Mouse (Mus musculus) neural tube, embryonic 14.5 days (tissue): ENCODE data around the gene Haghl. TPM values are rescaled to one million over a fixed set of nuclear protein-coding genes. Genes with fewer than 3 reads are reported as not detected.
"Not testable (repeated sequence)": the region's sequence is repeated elsewhere in the genome, so short reads cannot be mapped to it uniquely, and the experiment has no call there.

ENCODE experiments used
- ATAC-seq: fragments of 200-750 bp; cut with Nextera tagmentation; 2 replicates; pipeline ENCODE4 v1.8.0; 2017; ENCODE audit warnings: low read depth, mild to moderate bottlenecking, moderate TSS enrichment, moderate library complexity
- H3K27ac ChIP-seq: fragments of 300-500 bp; sonication (generic); 2 replicates; pipeline ENCODE4 v1.5.1; 2014; ENCODE audit warnings: low read depth, mild to moderate bottlenecking, control low read depth, low read length, moderate library complexity, mixed read lengths
- H3K27me3 ChIP-seq: fragments of 300-500 bp; sonication (generic); 2 replicates; pipeline ENCODE4 v1.6.1; 2014; ENCODE audit warnings: low read length; ENCODE audit not compliant: control insufficient read depth, insufficient read depth
- H3K36me3 ChIP-seq: fragments of 300-500 bp; sonication (generic); 2 replicates; pipeline ENCODE4 v1.6.1; 2014; ENCODE audit warnings: low read length, mixed read lengths; ENCODE audit not compliant: control insufficient read depth, insufficient read depth
- H3K4me1 ChIP-seq: fragments of 300-500 bp; sonication (generic); 2 replicates; pipeline ENCODE4 v1.6.1; 2014; ENCODE audit warnings: low read length; ENCODE audit not compliant: control insufficient read depth, insufficient read depth
- H3K4me2 ChIP-seq: fragments of 300-500 bp; sonication (generic); 2 replicates; pipeline ENCODE4 v1.6.1; 2014; ENCODE audit warnings: mild to moderate bottlenecking, low read depth, low read length, control low read depth
- H3K4me3 ChIP-seq: fragments of 300-500 bp; sonication (generic); 2 replicates; pipeline ENCODE4 v1.5.1; 2014; ENCODE audit warnings: low read depth, low read length, control low read depth, mixed read lengths
- H3K9ac ChIP-seq: fragments of 300-500 bp; sonication (generic); replicated peaks from 2 replicates; pipeline ENCODE4 v1.6.1; 2014; ENCODE audit warnings: low read depth, mild to moderate bottlenecking, control low read depth, low read length, mixed read lengths
- H3K9me3 ChIP-seq: fragments of 300-500 bp; sonication (generic); 2 replicates; pipeline ENCODE4 v1.6.1; 2016; ENCODE audit warnings: low read length; ENCODE audit not compliant: control insufficient read depth
- WGBS: fragments of 180-500 bp; shearing (Covaris S2); extraction: QIAGEN DNeasy Blood & Tissue Kit; methylation state at CpG from one replicate; pipeline ENCODE4 v1.1.7; 2014; 5-methylcytosine and 5-hydroxymethylcytosine counted together
- polyA plus RNA-seq: library from polyadenylated mRNA; unstranded; fragments of >200 nt; fragmentation: Nextera tagmentation; extraction: Ambion mirVana; gene quantifications from 2 replicates; pipeline ENCODE4 v1.2.1, GENCODE M21; 2014

The Haghl gene
- polyA plus RNA-seq, 1 experiment from 2014 or later: 181 TPM

GRCm38 (mm10) chr17:25748238-25748637 lies 37.2 kb downstream of the Haghl start:
- WGBS: 93% methylated on average over 4 of the region's 4 CpGs
- H3K9ac ChIP-seq: no peak overlapping the region
- ATAC-seq: no peak
- no peaks in the 10 kb centered on the region for H3K9me3 ChIP-seq
- H3K36me3 ChIP-seq: no peaks in the 10 kb centered on the region
- H3K4me1 ChIP-seq: 0 out of 2 replicates have a peak, but pooled peaks cover 3% of the 10 kb centered on the region
- H3K27ac ChIP-seq: no peak overlapping the region
- H3K4me3 ChIP-seq: no peak overlapping the region
- no peak overlapping the region for H3K4me2 ChIP-seq
- no peaks in the 10 kb centered on the region for H3K27me3 ChIP-seq

GRCm38 (mm10) chr17:25744311-25744710 lies 41.2 kb downstream of the Haghl start:
- Histone ChIP-seq H3K27me3 (no peaks in the 10 kb centered on the region), H3K36me3 (no peaks in the 10 kb centered on the region), H3K9me3 (no peaks in the 10 kb centered on the region), H3K9ac (no peak overlapping the region), H3K4me2 (no peak overlapping the region), H3K4me3 (no peak overlapping the region), H3K4me1 (no peaks in the 10 kb centered on the region), H3K27ac (no peak overlapping the region)
- whole genome bisulfite sequencing: 79% methylated on average over 10 of the region's 10 CpGs
- ATAC-seq: no peak

- no peaks in the 10 kb centered on the region for H3K4me1 ChIP-seq
- no peak overlapping the region for H3K4me3 ChIP-seq
- no peaks in the 10 kb centered on the region for H3K36me3 ChIP-seq
- no peak overlapping the region for H3K4me2 ChIP-seq
- no peak overlapping the region for H3K27ac ChIP-seq
- H3K27me3 ChIP-seq: no peaks in the 10 kb centered on the region
- no peak for ATAC-seq
- WGBS: 95% methylated on average over 9 of the region's 9 CpGs
- no peaks in the 10 kb centered on the region for H3K9me3 ChIP-seq
- H3K9ac ChIP-seq: no peak overlapping the region
These were observed 41.6 kb downstream of the Haghl start for GRCm38 (mm10) chr17:25743831-25744230.

GRCm38 (mm10) chr17:25741471-25741870 lies 44.0 kb downstream of the Haghl start:
- H3K36me3 ChIP-seq, H3K9ac ChIP-seq, H3K4me1 ChIP-seq, ATAC-seq, H3K27me3 ChIP-seq, H3K9me3 ChIP-seq, H3K4me2 ChIP-seq, H3K27ac ChIP-seq, H3K4me3 ChIP-seq: not testable (repeated sequence)
- 73% methylated on average over 12 of the region's 12 CpGs for WGBS

- H3K27ac ChIP-seq: no peak overlapping the region
- H3K9me3 ChIP-seq: no peaks in the 10 kb centered on the region
- 80% methylated on average over 7 of the region's 7 CpGs for WGBS
- H3K4me2 ChIP-seq: no peak overlapping the region
- no peak overlapping the region for H3K9ac ChIP-seq
- no peak overlapping the region for H3K4me3 ChIP-seq
- H3K27me3 ChIP-seq: no peaks in the 10 kb centered on the region
- H3K4me1 ChIP-seq: no peaks in the 10 kb centered on the region
- no peak for ATAC-seq
- no peaks in the 10 kb centered on the region for H3K36me3 ChIP-seq
These were observed 46.6 kb downstream of the Haghl start for GRCm38 (mm10) chr17:25738861-25739260.

GRCm38 (mm10) chr17:25735745-25736144 lies 49.7 kb downstream of the Haghl start, which contains the start of gene Mslnl:
TSS of gene Mslnl (plus strand) at chr17:25736042.
- 85% methylated on average over 3 of the region's 3 CpGs for WGBS
- H3K27me3 ChIP-seq: no peaks in the 10 kb centered on the region
- no peak within 1 kb of the TSS for H3K27ac ChIP-seq
- H3K36me3 ChIP-seq: no peaks in the 10 kb centered on the region
- no peaks in the 10 kb centered on the region for H3K4me1 ChIP-seq
- no peak within 1 kb of the TSS for H3K9ac ChIP-seq
- no peaks in the 10 kb centered on the region for H3K9me3 ChIP-seq
- no peak within 1 kb of the TSS for H3K4me3 ChIP-seq
- H3K4me2 ChIP-seq: no peak within 1 kb of the TSS
- no peak for ATAC-seq

GRCm38 (mm10) chr17:25735246-25735645 lies 50.2 kb downstream of the Haghl start:
- no peaks in the 10 kb centered on the region for H3K9me3 ChIP-seq
- WGBS: 85% methylated on average over 5 of the region's 5 CpGs
- no peak for ATAC-seq

GRCm38 (mm10) chr17:25732082-25732481 lies 53.4 kb downstream of the Haghl start:
- no peaks in the 10 kb centered on the region for H3K36me3 ChIP-seq
- H3K27ac ChIP-seq: no peak overlapping the region
- peaks cover 8% of the 10 kb centered on the region for H3K4me1 ChIP-seq
- H3K4me2 ChIP-seq: no peak overlapping the region
- H3K27me3 ChIP-seq: no peaks in the 10 kb centered on the region
- no peaks in the 10 kb centered on the region for H3K9me3 ChIP-seq
- H3K9ac ChIP-seq: no peak overlapping the region
- 15% methylated on average over 2 of the region's 2 CpGs for WGBS
- H3K4me3 ChIP-seq: no peak overlapping the region
- ATAC-seq: no peak

More at GRCm38 (mm10) chr17:25735246-25735645, 50.2 kb downstream of the Haghl start:
- Histone ChIP-seq H3K4me3 (no peak overlapping the region), H3K4me2 (no peak overlapping the region), H3K27ac (no peak overlapping the region), H3K27me3 (no peaks in the 10 kb centered on the region), H3K4me1 (no peaks in the 10 kb centered on the region), H3K9ac (no peak overlapping the region), H3K36me3 (no peaks in the 10 kb centered on the region)
